Mouse (Mus musculus) liver, embryonic 13.5 days (tissue): ENCODE measurements around the gene Napb. TPM values are rescaled to one million over a fixed set of nuclear protein-coding genes. Genes with fewer than 3 reads are reported as not detected.

Source experiments
- ATAC-seq: fragments of 200-750 bp; cut with Nextera tagmentation; 2 replicates; pipeline ENCODE4 v1.8.0; 2017; ENCODE audit warnings: low read depth, mild to moderate bottlenecking, moderate number of reproducible peaks, moderate library complexity
- DNase-seq: peaks from one replicate; pipeline ENCODE4 v3.0.0; 2022
- H3K27ac ChIP-seq: fragments of 300-500 bp; sonication (generic); 2 replicates; pipeline ENCODE4 v1.5.1; 2015; ENCODE audit warnings: moderate library complexity, mild to moderate bottlenecking, inconsistent platforms
- H3K27me3 ChIP-seq: fragments of 300-500 bp; sonication (generic); 2 replicates; pipeline ENCODE4 v1.6.1; 2015; ENCODE audit warnings: mild to moderate bottlenecking, inconsistent platforms
- H3K36me3 ChIP-seq: fragments of 300-500 bp; sonication (generic); 2 replicates; pipeline ENCODE4 v1.6.1; 2015; ENCODE audit warnings: mild to moderate bottlenecking, inconsistent platforms
- H3K4me1 ChIP-seq: fragments of 300-500 bp; sonication (generic); replicated peaks from 2 replicates; pipeline ENCODE4 v1.6.1; 2015; ENCODE audit warnings: inconsistent platforms
- H3K4me2 ChIP-seq: fragments of 300-500 bp; sonication (generic); 2 replicates; pipeline ENCODE4 v1.6.1; 2015; ENCODE audit warnings: inconsistent platforms, mild to moderate bottlenecking, moderate library complexity
- H3K4me3 ChIP-seq: fragments of 300-500 bp; sonication (generic); replicated peaks from 2 replicates; pipeline ENCODE4 v1.5.1; 2015; ENCODE audit warnings: mild to moderate bottlenecking, inconsistent platforms
- H3K9ac ChIP-seq: fragments of 300-500 bp; sonication (generic); 2 replicates; pipeline ENCODE4 v1.6.1; 2015; ENCODE audit warnings: mild to moderate bottlenecking, inconsistent platforms
- H3K9me3 ChIP-seq: fragments of 300-500 bp; sonication (generic); replicated peaks from 2 replicates; pipeline ENCODE4 v1.6.1; 2016; ENCODE audit warnings: inconsistent platforms
- WGBS: fragments of 180-500 bp; shearing (Covaris S2); methylation state at CpG from one replicate; pipeline ENCODE4 v1.1.7; 2015; ENCODE audit not compliant: insufficient replicate concordance; 5-methylcytosine and 5-hydroxymethylcytosine counted together
- polyA plus RNA-seq: library from polyadenylated mRNA; unstranded; fragments of >200 nt; fragmentation: Nextera tagmentation; extraction: Ambion mirVana; gene quantifications from 2 replicates; pipeline ENCODE4 v1.2.1, GENCODE M21; 2015

Gene Napb
- polyA plus RNA-seq, 1 experiment from 2014 or later: 0.36 TPM

- DNase-seq: no peak
- WGBS: 36% methylated on average over 2 of the region's 2 CpGs
These were observed 12.8 kb downstream of the Napb start for GRCm38 (mm10) chr2:148719271-148719995.

GRCm38 (mm10) chr2:148717072-148717471 lies 15.2 kb downstream of the Napb start:
- no peaks in the 10 kb centered on the region for H3K36me3 ChIP-seq
- no peak overlapping the region for H3K9ac ChIP-seq
- no peak overlapping the region for H3K27ac ChIP-seq
- H3K9me3 ChIP-seq: no peaks in the 10 kb centered on the region
- no peaks in the 10 kb centered on the region for H3K4me1 ChIP-seq
- DNase-seq: no peak
- ATAC-seq: no peak
- H3K4me3 ChIP-seq: no peak overlapping the region
- H3K4me2 ChIP-seq: no peak overlapping the region
- H3K27me3 ChIP-seq: no peaks in the 10 kb centered on the region
- 56% methylated on average over 2 of the region's 2 CpGs for WGBS

More at GRCm38 (mm10) chr2:148719271-148719995, 12.8 kb downstream of the Napb start:
- Histone ChIP-seq H3K4me3 (no peak overlapping the region), H3K36me3 (no peaks in the 10 kb centered on the region), H3K9ac (no peak overlapping the region), H3K27ac (no peak overlapping the region), H3K4me1 (no peaks in the 10 kb centered on the region), H3K9me3 (no peaks in the 10 kb centered on the region), H3K27me3 (no peaks in the 10 kb centered on the region), H3K4me2 (no peak overlapping the region)
- no peak for ATAC-seq

- no peak overlapping the region for H3K4me3 ChIP-seq
- DNase-seq: no peak
- no peaks in the 10 kb centered on the region for H3K4me1 ChIP-seq
- H3K27ac ChIP-seq: no peak overlapping the region
- H3K36me3 ChIP-seq: no peaks in the 10 kb centered on the region
- no peaks in the 10 kb centered on the region for H3K27me3 ChIP-seq
- ATAC-seq: no peak
- H3K9me3 ChIP-seq: no peaks in the 10 kb centered on the region
- no peak overlapping the region for H3K4me2 ChIP-seq
- 52% methylated on average over 3 of the region's 3 CpGs for WGBS
- no peak overlapping the region for H3K9ac ChIP-seq
These were observed 19.9 kb downstream of the Napb start for GRCm38 (mm10) chr2:148712326-148712725.

GRCm38 (mm10) chr2:148707202-148707530 lies 25.1 kb downstream of the Napb start:
- no peak overlapping the region for H3K4me3 ChIP-seq
- WGBS: 67% methylated on average over 6 of the region's 6 CpGs

GRCm38 (mm10) chr2:148706409-148707201 lies 25.7 kb downstream of the Napb start:
- H3K9me3 ChIP-seq: no peaks in the 10 kb centered on the region
- WGBS: 74% methylated on average over 15 of the region's 15 CpGs
- no peak overlapping the region for H3K27ac ChIP-seq
- no peak overlapping the region for H3K4me2 ChIP-seq
- H3K9ac ChIP-seq: no peak overlapping the region
- H3K4me3 ChIP-seq: no peak overlapping the region
- no peaks in the 10 kb centered on the region for H3K4me1 ChIP-seq
- no peaks in the 10 kb centered on the region for H3K27me3 ChIP-seq
- DNase-seq (no peak), ATAC-seq (no peak)
- no peaks in the 10 kb centered on the region for H3K36me3 ChIP-seq

More at GRCm38 (mm10) chr2:148707202-148707530, 25.1 kb downstream of the Napb start:
- Histone ChIP-seq H3K4me1 (no peaks in the 10 kb centered on the region), H3K27me3 (no peaks in the 10 kb centered on the region), H3K9me3 (no peaks in the 10 kb centered on the region), H3K36me3 (no peaks in the 10 kb centered on the region), H3K4me2 (no peak overlapping the region), H3K9ac (no peak overlapping the region), H3K27ac (no peak overlapping the region)
- ATAC-seq (no peak), DNase-seq (no peak)

- DNase-seq (no peak), ATAC-seq (no peak)
- Histone ChIP-seq H3K9ac (no peak overlapping the region), H3K4me2 (no peak overlapping the region), H3K27me3 (no peaks in the 10 kb centered on the region), H3K9me3 (no peaks in the 10 kb centered on the region), H3K4me1 (no peaks in the 10 kb centered on the region), H3K36me3 (peaks cover 8% of the 10 kb centered on the region; the same call in 1 of the 2 replicates), H3K4me3 (no peak overlapping the region), H3K27ac (no peak overlapping the region)
- 55% methylated on average over 5 of the region's 5 CpGs for WGBS
These were observed 33.7 kb downstream of the Napb start for GRCm38 (mm10) chr2:148698571-148698970.

- ATAC-seq (no peak), DNase-seq (no peak)
- H3K27ac ChIP-seq: no peak overlapping the region
- 78% methylated on average over 5 of the region's 5 CpGs for WGBS
- peaks cover 60% of the 10 kb centered on the region for H3K36me3 ChIP-seq
- no peaks in the 10 kb centered on the region for H3K27me3 ChIP-seq
- peaks cover 6% of the 10 kb centered on the region; the same call in 1 of the 2 replicates for H3K4me1 ChIP-seq
- H3K9me3 ChIP-seq: no peaks in the 10 kb centered on the region
- no peak overlapping the region for H3K4me3 ChIP-seq
- H3K9ac ChIP-seq: no peak overlapping the region
- no peak overlapping the region for H3K4me2 ChIP-seq
These were observed 41.5 kb downstream of the Napb start for GRCm38 (mm10) chr2:148690781-148691180.

GRCm38 (mm10) chr2:148690291-148690690 lies 42.0 kb downstream of the Napb start:
- Histone ChIP-seq H3K9ac (no peak overlapping the region), H3K27me3 (no peaks in the 10 kb centered on the region), H3K9me3 (no peaks in the 10 kb centered on the region), H3K4me1 (peaks cover 6% of the 10 kb centered on the region; the same call in 1 of the 2 replicates), H3K4me3 (no peak overlapping the region), H3K4me2 (no peak overlapping the region), H3K36me3 (peaks cover 60% of the 10 kb centered on the region), H3K27ac (no peak overlapping the region)
- ATAC-seq (no peak), DNase-seq (no peak)
- WGBS: 79% methylated on average over 3 of the region's 3 CpGs

- no peak overlapping the region for H3K27ac ChIP-seq
- ATAC-seq: no peak
- no peak for DNase-seq
- peaks cover 63% of the 10 kb centered on the region for H3K36me3 ChIP-seq
- no peak overlapping the region for H3K4me3 ChIP-seq
- no peak overlapping the region for H3K4me2 ChIP-seq
- H3K9me3 ChIP-seq: no peaks in the 10 kb centered on the region
- peaks cover 11% of the 10 kb centered on the region for H3K4me1 ChIP-seq
- WGBS: 82% methylated on average over 6 of the region's 6 CpGs
- no peak overlapping the region for H3K9ac ChIP-seq
- no peaks in the 10 kb centered on the region for H3K27me3 ChIP-seq
These were observed 42.7 kb downstream of the Napb start for GRCm38 (mm10) chr2:148689444-148690140.

GRCm38 (mm10) chr2:148687971-148688370 lies 44.3 kb downstream of the Napb start:
- ATAC-seq: no peak
- peaks cover 68% of the 10 kb centered on the region for H3K36me3 ChIP-seq
- no peaks in the 10 kb centered on the region for H3K9me3 ChIP-seq
- no peak overlapping the region for H3K4me2 ChIP-seq
- H3K27ac ChIP-seq: no peak overlapping the region
- H3K9ac ChIP-seq: no peak overlapping the region
- no peak overlapping the region for H3K4me3 ChIP-seq
- no peak for DNase-seq
- no peaks in the 10 kb centered on the region for H3K27me3 ChIP-seq
- peaks cover 20% of the 10 kb centered on the region for H3K4me1 ChIP-seq
- WGBS: 78% methylated on average over 5 of the region's 5 CpGs

GRCm38 (mm10) chr2:148686862-148687261 lies 45.4 kb downstream of the Napb start:
- H3K27ac ChIP-seq: no peak overlapping the region
- WGBS: 72% methylated on average over 1 of the region's 1 CpGs
- H3K27me3 ChIP-seq: no peaks in the 10 kb centered on the region
- no peak overlapping the region for H3K9ac ChIP-seq
- no peak overlapping the region for H3K4me3 ChIP-seq
- H3K4me1 ChIP-seq: peaks cover 30% of the 10 kb centered on the region
- no peak overlapping the region for H3K4me2 ChIP-seq
- ATAC-seq (no peak), DNase-seq (no peak)
- H3K9me3 ChIP-seq: no peaks in the 10 kb centered on the region
- peaks cover 62% of the 10 kb centered on the region for H3K36me3 ChIP-seq
